Mouse (Mus musculus): Measurements from ENCODE around the gene Sf3b2. TPM values are rescaled to one million over a fixed set of nuclear protein-coding genes. Genes with fewer than 3 reads are reported as not detected.

The Sf3b2 gene
- total RNA-seq (2012; rRNA removed) (178 and 180 TPM in 2 replicates), polyA plus RNA-seq (2012; ENCODE audit: insufficient read depth in 1 of 2, insufficient read length in 2 of 2, low read depth in 1 of 2, low replicate concordance in 2 of 2, missing spikeins in 1 of 2) (100 to 1,000 TPM; 259 to 331 TPM)

DNA sequence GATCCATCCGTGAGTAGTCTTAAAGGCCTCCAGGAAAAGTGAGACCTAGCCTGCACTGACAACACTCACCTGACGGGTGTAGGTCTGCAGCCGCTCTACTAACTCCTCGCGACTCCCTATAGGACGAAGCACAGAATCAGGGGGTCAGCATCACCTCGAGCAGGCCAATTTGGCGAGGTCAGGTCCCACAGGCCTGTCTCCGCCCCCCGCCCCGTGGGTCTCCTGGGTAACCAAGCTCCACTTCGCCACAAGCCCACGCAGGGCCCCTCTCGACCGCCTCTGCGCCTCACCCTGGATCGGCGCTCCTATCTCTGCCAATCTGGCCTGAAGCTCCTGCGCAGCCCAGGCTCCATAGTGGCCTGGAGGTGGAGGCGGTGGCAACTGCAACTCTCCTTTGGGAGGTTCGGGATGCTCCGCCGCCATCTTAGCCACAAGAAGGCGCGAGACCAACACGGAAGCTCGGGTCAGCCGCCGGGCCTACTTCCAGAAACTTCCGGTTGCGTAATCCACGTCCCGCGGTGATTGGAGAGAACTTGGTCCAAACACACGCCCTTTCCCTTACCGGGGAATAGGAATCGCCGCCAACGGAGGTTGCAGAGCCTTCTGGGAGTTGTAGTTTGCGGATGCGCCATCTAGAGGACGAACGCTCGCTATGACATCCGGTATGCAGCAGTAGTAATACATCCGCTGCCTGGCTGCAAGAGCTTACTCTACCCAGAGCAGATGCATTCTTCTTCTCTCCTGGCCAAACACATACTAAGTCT is at the start of gene Sf3b2:
Gene Sf3b2 (minus strand): TSS at position 484 of the 764 bp plus-strand sequence.
- Histone ChIP-seq H3K9ac (ENCODE audit: control insufficient read depth, low read depth, low read length, poor library complexity, severe bottlenecking) (peak within 1 kb of the TSS; percentile 97), H3K4me1 (ENCODE audit: control insufficient read depth in 1 of 2, insufficient read depth in 2 of 2, low read length in 2 of 2) (peaks cover 5 to 12% of the 10 kb centered on the region in 2 experiments), H3K79me2 (ENCODE audit: control insufficient read depth, insufficient read depth, low read length, poor library complexity) (peaks cover 24% of the 10 kb centered on the region), H3K9me3 (replicated peaks; ENCODE audit: insufficient read depth, low read length) (no peaks in the 10 kb centered on the region), H3K36me3 (ENCODE audit: control insufficient read depth in 1 of 2, insufficient read depth in 2 of 2, low read length in 2 of 2) (peaks cover 18 to 24% of the 10 kb centered on the region in 2 experiments), H3K27ac (ENCODE audit: control insufficient read depth, low read depth, low read length) (peak within 1 kb of the TSS; percentile 94), H3K27me3 (ENCODE audit: control insufficient read depth in 1 of 2, insufficient read depth in 2 of 2, low read length in 2 of 2) (no peaks in the 10 kb centered on the region), H3K4me3 (ENCODE audit: control insufficient read depth in 1 of 2, insufficient read depth in 1 of 2, low read depth in 2 of 2, low read length in 2 of 2) (peak within 1 kb of the TSS; percentile 81 to 90)
- peak; percentile 100 for DNase-seq (ENCODE audit: low read depth, low spot score)
- TF ChIP-seq MYC (IDR thresholded peaks at IDR 0.05; ENCODE audit: low read depth, low read length) = peak; percentile 82; the same call in 1 of the 2 replicates
- TF ChIP-seq MAFK (IDR thresholded peaks at IDR 0.05; ENCODE audit: borderline replicate concordance, low read depth, low read length) = no peak
- TF ChIP-seq GABPA (IDR thresholded peaks at IDR 0.05; ENCODE audit: low read depth, low read length) = no peak
- peak; percentile 97 for TF ChIP-seq NELFE (IDR thresholded peaks at IDR 0.05; ENCODE audit: low read depth, low read length)
- TF ChIP-seq EP300 (IDR thresholded peaks at IDR 0.05; ENCODE audit: low read depth in 1 of 2, low read length in 2 of 2) = peak in 1 of 2 experiments; percentile 7; a peak in 1 of 4 replicates
- peak; percentile 30; the same call in 1 of the 2 replicates for TF ChIP-seq GATA1 (IDR thresholded peaks at IDR 0.05; ENCODE audit: low read depth, low read length)
- no peak for TF ChIP-seq RAD21 (IDR thresholded peaks at IDR 0.05; ENCODE audit: low read depth, low read length)
- peak; percentile 86; the same call in 1 of the 2 replicates for TF ChIP-seq E2F4 (IDR thresholded peaks at IDR 0.05; ENCODE audit: borderline replicate concordance, low read depth, low read length)
- TF ChIP-seq ZKSCAN1 (IDR thresholded peaks at IDR 0.05; ENCODE audit: low read depth, low read length) = no peak
- TF ChIP-seq ZC3H11A (IDR thresholded peaks at IDR 0.05; ENCODE audit: low read depth, low read length) = no peak
- TF ChIP-seq HCFC1 (IDR thresholded peaks at IDR 0.05; ENCODE audit: low read depth, low read length) = peak; percentile 98
- TF ChIP-seq USF2 (IDR thresholded peaks at IDR 0.05; ENCODE audit: borderline replicate concordance in 1 of 2, insufficient read depth in 1 of 2, low read depth in 1 of 2, low read length in 2 of 2) = no peak
- peak; percentile 96 for TF ChIP-seq KAT2A (conservative IDR thresholded peaks at IDR 0.05; ENCODE audit: low read depth, low read length)
- TF ChIP-seq POLR2AphosphoS2 (IDR thresholded peaks at IDR 0.05; ENCODE audit: low read length) = peak; percentile 95
- TF ChIP-seq SIN3A (IDR thresholded peaks at IDR 0.05; ENCODE audit: low read length) = peak; percentile 93
- peak; percentile 97 for TF ChIP-seq ZMIZ1 (IDR thresholded peaks at IDR 0.05; ENCODE audit: low read depth, low read length)
- no peak for TF ChIP-seq RCOR1 (IDR thresholded peaks at IDR 0.05; ENCODE audit: low read depth, low read length)
- peak; percentile 77 for TF ChIP-seq CHD2 (IDR thresholded peaks at IDR 0.05; ENCODE audit: low read length)
- TF ChIP-seq MEF2A (IDR thresholded peaks at IDR 0.05; ENCODE audit: extremely low read depth, insufficient replicate concordance, low read depth, low read length, poor library complexity, severe bottlenecking) = no peak
- TF ChIP-seq TBP (IDR thresholded peaks at IDR 0.05; ENCODE audit: low read depth, low read length) = peak; percentile 94
- TF ChIP-seq ZNF384 (IDR thresholded peaks at IDR 0.05; ENCODE audit: low read depth, low read length) = no peak
- TF ChIP-seq NRF1 (IDR thresholded peaks at IDR 0.05; ENCODE audit: insufficient read depth, low read depth, low read length, poor library complexity, severe bottlenecking) = peak; percentile 39; the same call in 1 of the 2 replicates
- no peak for TF ChIP-seq MAZ (IDR thresholded peaks at IDR 0.05; ENCODE audit: low read depth, low read length)
- TF ChIP-seq MYB (IDR thresholded peaks at IDR 0.05; ENCODE audit: low read depth, low read length) = no peak; the same call in 1 of the 2 replicates
- no peak for TF ChIP-seq POLR2AphosphoS5 (IDR thresholded peaks at IDR 0.05; ENCODE audit: borderline replicate concordance, low read depth, low read length)
- TF ChIP-seq SMC3 (IDR thresholded peaks at IDR 0.05; ENCODE audit: low read depth, low read length) = no peak
- peak; percentile 95 for TF ChIP-seq ELF1 (IDR thresholded peaks at IDR 0.05; ENCODE audit: low read depth, low read length)
- no peak for TF ChIP-seq TAL1 (IDR thresholded peaks at IDR 0.05; ENCODE audit: low read length)
- peak; percentile 65 for TF ChIP-seq MXI1 (IDR thresholded peaks at IDR 0.05; ENCODE audit: low read depth, low read length)
- TF ChIP-seq ETS1 (IDR thresholded peaks at IDR 0.05; ENCODE audit: low read depth, low read length) = 0 out of 2 replicates have a peak, but pooled peaks have one; percentile 53
- TF ChIP-seq POLR2A (IDR thresholded peaks at IDR 0.05; ENCODE audit: control insufficient read depth in 1 of 2, insufficient read depth in 1 of 2, low read depth in 1 of 2, low read length in 2 of 2, poor library complexity in 1 of 2) = peak; percentile 60 to 97; a peak in 3 of 4 replicates
- TF ChIP-seq CTCF (IDR thresholded peaks at IDR 0.05 in 2 of 3, conservative IDR thresholded peaks at IDR 0.05 in 1 of 3; ENCODE audit: control insufficient read depth in 1 of 3, insufficient read depth in 1 of 3, low read depth in 2 of 3, low read length in 3 of 3, poor library complexity in 1 of 3, severe bottlenecking in 1 of 3) = peak; percentile 70 to 90 (median 75)
- TF ChIP-seq JUND (IDR thresholded peaks at IDR 0.05; ENCODE audit: low read depth, low read length) = peak; percentile 51; the same call in 1 of the 2 replicates
- TF ChIP-seq UBTF (IDR thresholded peaks at IDR 0.05; ENCODE audit: borderline replicate concordance, insufficient read depth, low read depth, low read length) = no peak
- peak; percentile 64 for TF ChIP-seq TCF12 (IDR thresholded peaks at IDR 0.05; ENCODE audit: low read depth, low read length)
